Mouse (Mus musculus): ENCODE measurements around the gene Tspan9. TPM values are rescaled to one million over a fixed set of nuclear protein-coding genes. Genes with fewer than 3 reads are reported as not detected.
A peak's percentile ranks its signal among the peaks of the same experiment; 100 is the strongest.

Gene Tspan9
- total RNA-seq, 2 experiments from 2014 or later = 31.2 to 47.6 TPM

- DNase-seq (ENCODE audit: low spot score) = no peak
These were observed 218.6 kb downstream of the Tspan9 start for GRCm38 (mm10) chr6:127924750-127925149.

- DNase-seq (ENCODE audit: low spot score) = no peak
These were observed 220.1 kb downstream of the Tspan9 start for GRCm38 (mm10) chr6:127923296-127923695.

GRCm38 (mm10) chr6:127921996-127922395, 221.4 kb downstream of the Tspan9 start:
- DNase-seq (ENCODE audit: low spot score) = no peak

DNA sequence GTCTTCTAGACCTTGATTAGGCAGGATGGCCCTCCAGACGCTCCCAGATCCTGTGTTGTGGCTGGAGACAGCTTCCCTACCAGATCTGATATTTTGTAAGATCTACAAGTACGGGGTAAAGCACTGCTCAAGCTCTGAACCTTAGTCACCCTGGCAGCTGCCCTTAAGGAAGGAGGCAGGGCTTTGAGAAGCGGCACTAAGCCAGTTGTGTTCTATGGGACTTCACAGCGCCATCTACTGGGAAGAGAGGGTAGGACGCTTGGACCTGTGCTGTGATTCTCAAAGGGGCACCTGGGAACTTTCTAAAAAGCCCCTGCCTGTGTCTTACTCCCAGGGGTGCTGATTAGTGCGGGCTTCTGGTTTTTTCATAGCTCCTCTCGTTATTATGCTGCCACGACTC, 222.7 kb downstream of the Tspan9 start:
- peak; percentile 87 for DNase-seq (ENCODE audit: low spot score)

GRCm38 (mm10) chr6:127919491-127919890, 223.9 kb downstream of the Tspan9 start:
- DNase-seq (ENCODE audit: low spot score) = no peak

DNA sequence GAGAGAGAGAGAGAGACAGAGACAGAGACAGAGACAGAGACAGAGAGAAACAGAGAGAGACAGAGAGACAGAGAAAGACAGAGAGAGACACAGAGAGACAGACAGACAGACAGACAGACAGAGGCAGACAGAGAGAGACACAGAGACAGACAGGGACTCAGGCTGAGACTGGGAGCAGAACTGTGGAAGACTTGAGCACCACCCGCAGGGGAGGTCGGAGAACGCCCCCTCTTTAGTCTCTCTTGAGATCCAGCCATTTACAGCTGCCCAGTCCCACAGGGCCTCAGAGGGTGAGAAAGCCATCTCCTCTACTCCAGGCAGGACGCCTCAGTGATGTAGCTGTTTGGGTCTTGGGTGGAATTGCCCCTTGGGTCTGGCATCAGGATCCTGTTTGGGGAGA, 225.7 kb downstream of the Tspan9 start:
- no peak for DNase-seq (ENCODE audit: low spot score)

DNA sequence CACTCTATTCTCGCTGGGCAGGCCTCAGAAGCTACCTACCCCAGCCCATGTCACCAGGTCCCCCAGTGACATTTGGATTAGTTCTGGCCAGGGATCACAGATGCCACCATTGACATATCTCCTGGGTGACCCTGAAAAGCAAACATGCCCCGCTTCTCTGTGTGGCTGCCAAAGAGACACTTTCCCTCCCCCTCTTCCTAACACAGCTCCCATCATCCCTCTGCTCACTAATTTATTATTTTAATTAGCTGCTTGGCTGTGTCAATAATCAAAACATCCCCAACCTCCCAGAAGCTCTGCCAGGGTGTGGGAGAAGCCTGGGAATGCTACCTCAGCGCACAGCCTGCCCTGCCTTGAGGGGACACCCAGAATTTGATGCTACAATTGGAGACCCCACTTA, 226.4 kb downstream of the Tspan9 start:
- DNase-seq (ENCODE audit: low spot score) = no peak

- DNase-seq (ENCODE audit: low spot score) = no peak
These were observed 230.5 kb downstream of the Tspan9 start for GRCm38 (mm10) chr6:127912938-127913337.

- DNase-seq (ENCODE audit: low spot score) = no peak
These were observed 231.7 kb downstream of the Tspan9 start for GRCm38 (mm10) chr6:127911687-127912086.

Small RNAs within 50 kb of the gene (microRNA-seq; reads per million reads assigned to microRNA genes)
- not detected for gene Gm26338

Other genes starting within 250 kb of the Tspan9 start
- gene Tead4, start 157.2 kb upstream of the Tspan9 start, total RNA-seq (2021) = 10 to 100 TPM in 1 of 2 experiments, 1 to 10 TPM in 1; 6.2 to 11.1 TPM
- gene Tulp3, start 212.3 kb upstream of the Tspan9 start, total RNA-seq (2021) = 1 to 10 TPM; 6.3 to 8.2 TPM
- gene Rhno1, start 219.3 kb upstream of the Tspan9 start, total RNA-seq (2021) = 1 to 10 TPM; 6.2 to 6.7 TPM
- under 1 TPM; 0.11 to 0.19 TPM for gene Foxm1, start 219.4 kb upstream of the Tspan9 start, total RNA-seq (2021)
- gene Tex52, start 231.9 kb upstream of the Tspan9 start, total RNA-seq (2021) = not detected
- gene Gm44596, start 231.9 kb upstream of the Tspan9 start, total RNA-seq (2021) = not detected

All from gastrocnemius, adult 18-20 months (tissue).